Mouse (Mus musculus) embryonic fibroblast, embryonic 13.5 days (primary cell): ENCODE measurements around the gene Gna14.

Experiments
- CTCF ChIP-seq: IDR thresholded peaks from 2 replicates; pipeline ENCODE4 v1.5.1; 2011; ENCODE audit warnings: mild to moderate bottlenecking, control low read depth, low read length, moderate library complexity, borderline replicate concordance; ENCODE audit not compliant: insufficient read depth
- POLR2A ChIP-seq: IDR thresholded peaks from 2 replicates; pipeline ENCODE4 v1.6.1; 2011; ENCODE audit warnings: low read depth, mild to moderate bottlenecking, control low read depth, low read length, moderate library complexity

DNA sequence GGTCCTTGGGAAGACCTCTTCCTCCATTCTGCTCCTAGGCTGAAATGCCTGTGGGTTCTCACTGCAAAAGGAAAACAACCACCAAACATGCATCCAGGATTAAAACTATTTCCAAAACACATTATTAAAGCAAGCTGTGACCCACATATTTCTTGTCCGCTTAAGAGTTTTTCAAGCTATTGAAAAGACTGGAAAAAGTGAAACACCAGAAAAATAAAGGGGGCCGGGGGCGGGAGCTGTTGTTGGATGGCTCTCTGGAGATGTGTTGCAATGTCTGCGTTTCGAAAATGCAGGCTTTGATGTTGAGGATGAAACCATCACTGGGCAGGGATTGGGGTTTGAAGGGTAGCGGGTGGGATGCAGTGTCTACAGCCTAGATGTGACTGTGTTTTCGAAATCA, 149.0 kb downstream of the Gna14 start:
- no peak for TF ChIP-seq POLR2A
- no peak for TF ChIP-seq CTCF
